Comparison of ENCODE assay signal across 27 mouse cellular contexts in genomic region chr19:26547522-26547921, GRCm38 (mm10). TPM values are rescaled to one million over a fixed set of nuclear protein-coding genes. Genes with fewer than 3 reads are reported as not detected.
DNase-seq lines count a peak whose midpoint lies in the region; ATAC-seq lines count a peak whose summit lies in the region.
"Had no signal": no experiment of that assay in that cellular context is flagged by ENCODE, and none has a peak within 500 bp of the region (broad histone marks: within the 10 kb centered on the region; RNA-seq: fewer than 3 reads in every experiment).

No protein-coding gene starts in this region.

- no peak for ATAC-seq in embryonic facial prominence, embryonic 14.5 days (ENCODE audit: low read depth)
- no peak for ATAC-seq in limb, embryonic 15.5 days (ENCODE audit: insufficient number of reproducible peaks, low FRiP score, low TSS enrichment, low read depth)
- ATAC-seq: activated CD4-positive, CD25-positive, alpha-beta regulatory T cell, adult 4 months; forebrain, embryonic 15.5 days; hindbrain, postnatal 0 days; inflammation-experienced regulatory T-cells, adult 6 months; intestine, embryonic 16.5 days had no signal

- no peaks in the 10 kb centered on the region for H3K36me3 ChIP-seq in embryonic facial prominence, embryonic 14.5 days (ENCODE audit: control insufficient read depth, insufficient read depth, low read length)
- no peaks in the 10 kb centered on the region for H3K36me3 ChIP-seq in limb, embryonic 15.5 days
- H3K36me3 ChIP-seq: forebrain, embryonic 12.5 days; forebrain, embryonic 15.5 days; heart, embryonic 10.5 days; heart, embryonic 13.5 days had no signal

- no peak overlapping the region for H3K9ac ChIP-seq in embryonic facial prominence, embryonic 14.5 days (ENCODE audit: low read depth, low read length)
- no peak overlapping the region for H3K9ac ChIP-seq in limb, embryonic 15.5 days
- H3K9ac ChIP-seq: forebrain, embryonic 12.5 days; forebrain, embryonic 15.5 days; heart, embryonic 13.5 days; hindbrain, embryonic 14.5 days had no signal

- 49% methylated on average over 6 of the region's 6 CpGs for WGBS in embryonic facial prominence, embryonic 14.5 days
- 59% methylated on average over 6 of the region's 6 CpGs for WGBS in limb, embryonic 15.5 days

- H3K4me3 ChIP-seq in embryonic facial prominence, embryonic 14.5 days (ENCODE audit: low read depth, low read length): no peak overlapping the region; the same call in 1 of the 2 replicates
- no peak overlapping the region for H3K4me3 ChIP-seq in limb, embryonic 15.5 days
- H3K4me3 ChIP-seq: erythroblast, embryonic 14.5 days; forebrain, embryonic 12.5 days; forebrain, embryonic 15.5 days; heart, embryonic 10.5 days; heart, embryonic 13.5 days had no signal

- H3K4me1 ChIP-seq in embryonic facial prominence, embryonic 14.5 days (ENCODE audit: control insufficient read depth, insufficient read depth, low read length): peaks cover 42% of the 10 kb centered on the region
- peaks cover 36% of the 10 kb centered on the region for H3K4me1 ChIP-seq in limb, embryonic 15.5 days
- H3K4me1 ChIP-seq: heart, embryonic 10.5 days had no signal

- DNase-seq in embryo, embryonic 10.5 days (ENCODE audit: low spot score): peak; percentile 14
- no peak for DNase-seq in embryo, embryonic 11 days
- DNase-seq in heart, adult 11 months: peak; percentile 23
- DNase-seq in heart, adult 9 months (ENCODE audit: low spot score in 2 of 2): no peak
- peak; percentile 54 for DNase-seq in embryonic facial prominence, embryonic 14.5 days (ENCODE audit: low spot score)
- DNase-seq in testis, postnatal 10 days (ENCODE audit: low spot score): no peak
- no peak for DNase-seq in urinary bladder, adult 18-20 months (ENCODE audit: low spot score in 2 of 2)
- DNase-seq: adrenal gland, adult 8-10 months; adrenal gland, postnatal 36 days; cerebellum, adult 18-20 months; cerebellum, adult 9-10 months; cerebellum, postnatal 14 days; gastrocnemius, postnatal 10 days; heart, adult 18-20 months; heart, postnatal 14 days; heart, postnatal 4 days had no signal

- no peaks in the 10 kb centered on the region for H3K27me3 ChIP-seq in embryonic facial prominence, embryonic 14.5 days (replicated peaks; ENCODE audit: control insufficient read depth, insufficient read depth, low read length)
- H3K27me3 ChIP-seq in limb, embryonic 15.5 days: no peaks in the 10 kb centered on the region
- H3K27me3 ChIP-seq: forebrain, embryonic 12.5 days; forebrain, embryonic 15.5 days; heart, embryonic 13.5 days had no signal

- peak overlapping the region; percentile 87 for H3K27ac ChIP-seq in embryonic facial prominence, embryonic 14.5 days (replicated peaks; ENCODE audit: low read depth, low read length)
- peak overlapping the region; percentile 69; the same call in 1 of the 2 replicates for H3K27ac ChIP-seq in limb, embryonic 15.5 days
- H3K27ac ChIP-seq: forebrain, embryonic 12.5 days; forebrain, embryonic 15.5 days; heart, embryonic 10.5 days; heart, embryonic 13.5 days; hindbrain, embryonic 14.5 days; hindbrain, postnatal 0 days had no signal

- H3K9me3 ChIP-seq in embryonic facial prominence, embryonic 14.5 days (ENCODE audit: control insufficient read depth, low read length): 0 out of 2 replicates have a peak, but pooled peaks cover under 1% of the 10 kb centered on the region
- no peaks in the 10 kb centered on the region for H3K9me3 ChIP-seq in limb, embryonic 15.5 days
- H3K9me3 ChIP-seq: forebrain, embryonic 12.5 days; forebrain, embryonic 15.5 days; heart, embryonic 10.5 days; heart, embryonic 13.5 days had no signal

- peak overlapping the region; percentile 44 for H3K4me2 ChIP-seq in embryonic facial prominence, embryonic 14.5 days (ENCODE audit: low read depth, low read length)
- peak overlapping the region; percentile 31 for H3K4me2 ChIP-seq in limb, embryonic 15.5 days
- H3K4me2 ChIP-seq: forebrain, embryonic 12.5 days; forebrain, embryonic 15.5 days; heart, embryonic 13.5 days; hindbrain, embryonic 14.5 days had no signal

RNA-seq across cellular contexts. Expression of gene Smarca2, which starts 57.3 kb away (rescaled TPM):
- polyA plus RNA-seq in embryonic facial prominence, embryonic 14.5 days (2014; fragmentation: Nextera tagmentation; extraction: Ambion mirVana): 63.5 and 66.6 TPM in 2 replicates
- polyA plus RNA-seq in limb, embryonic 15.5 days (2015; fragmentation: Nextera tagmentation; extraction: Ambion mirVana): 63.6 and 68.2 TPM in 2 replicates

Comparison
In these comparisons a context has a peak if more than half of its experiments do, and no peak if none do; other contexts are left out.
1. DNase-seq: peak in embryo, embryonic 10.5 days (single experiment), heart, adult 11 months (single experiment) and embryonic facial prominence, embryonic 14.5 days (single experiment); none in embryo, embryonic 11 days (single experiment), heart, adult 9 months (0 of 2), testis, postnatal 10 days (single experiment) and urinary bladder, adult 18-20 months (0 of 2).